Mouse (Mus musculus): ENCODE measurements around the gene Arhgef19.

DNA sequence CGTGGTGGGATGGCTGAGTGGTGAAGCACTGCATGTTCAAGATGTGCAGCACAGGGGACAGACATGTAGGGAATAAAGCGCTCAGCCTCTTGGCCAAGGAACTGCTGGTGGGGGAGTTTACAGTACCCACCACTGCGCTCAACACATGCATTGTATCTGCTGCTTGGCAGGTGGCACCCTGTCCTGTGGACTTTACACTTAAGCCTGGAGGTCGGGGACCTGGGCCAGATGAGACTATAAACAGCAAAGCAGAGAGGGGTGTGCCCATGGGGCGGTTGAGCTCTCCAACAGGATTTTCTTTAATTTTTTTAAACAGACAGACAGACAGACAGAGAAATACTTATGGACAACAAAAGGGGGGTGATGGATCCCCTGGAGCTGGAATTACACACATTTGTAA is 32.2 kb upstream of the Arhgef19 start:
- no peak for TF ChIP-seq CTCF (IDR thresholded peaks at IDR 0.05; ENCODE audit: borderline replicate concordance, extremely low read depth, insufficient read depth, insufficient read length)
- no peak for TF ChIP-seq POLR2A (IDR thresholded peaks at IDR 0.05; ENCODE audit: borderline replicate concordance, extremely low read depth, insufficient read depth, insufficient read length, poor library complexity, severe bottlenecking)

Data from brain, embryonic 14.5 days (tissue).